Mouse (Mus musculus): ENCODE data around the gene Rars.
A peak's percentile ranks its signal among the peaks of the same experiment; 100 is the strongest.

Gene Rars

GRCm38 (mm10) chr11:35838345-35839338, 4.3 kb upstream of the Rars start:
- DNase-seq (ENCODE audit: low read depth, low spot score), result peak; percentile 95

DNA sequence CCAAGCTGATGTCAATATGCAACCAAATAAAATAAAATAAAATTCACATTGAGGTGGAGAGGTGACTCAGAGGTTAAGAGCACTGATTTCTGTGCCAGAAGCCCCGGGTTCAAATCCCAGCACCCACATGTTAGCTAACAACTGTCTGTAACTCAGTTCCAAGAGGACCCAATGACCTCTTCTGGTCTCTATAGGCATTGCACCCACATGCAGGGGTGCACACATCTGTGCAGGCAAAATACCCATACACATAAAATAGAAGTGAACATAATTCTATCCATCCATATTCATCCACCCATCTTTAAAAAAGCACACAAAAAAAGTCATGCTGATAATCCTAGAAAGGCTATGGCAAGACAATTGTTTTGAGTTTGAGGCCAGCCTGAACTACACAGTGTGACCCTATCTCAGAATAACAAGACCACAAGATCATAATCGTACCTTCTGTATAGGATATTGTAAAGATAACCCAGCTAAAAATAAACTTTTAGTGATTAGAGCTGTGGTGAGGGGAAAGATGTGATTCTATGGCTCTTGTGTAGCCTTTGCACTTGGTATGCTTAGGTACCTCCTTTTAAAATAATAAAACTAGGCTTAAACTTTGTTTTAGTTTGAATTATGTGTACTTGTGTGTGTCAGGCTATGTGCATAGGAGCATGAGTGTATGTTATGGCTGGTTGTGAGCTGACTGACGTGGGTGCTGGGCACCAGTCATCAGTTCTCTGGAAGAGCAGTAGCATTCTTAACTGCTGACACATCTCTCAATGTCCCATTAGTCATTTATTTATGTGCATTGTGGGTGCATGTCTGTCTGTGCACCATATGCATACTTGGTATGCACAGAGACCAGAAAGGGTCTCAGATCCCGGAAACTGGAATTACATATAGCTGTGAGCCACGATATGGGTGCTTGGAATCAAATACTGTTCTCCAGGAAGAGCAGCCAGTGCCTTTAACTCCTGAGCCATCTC, 3.1 kb upstream of the Rars start:
- DNase-seq (ENCODE audit: low read depth, low spot score), result peak; percentile 42

GRCm38 (mm10) chr11:35833270-35833669, 1.0 kb downstream of the Rars start:
- no peak for DNase-seq (ENCODE audit: low read depth, low spot score)

- no peak for DNase-seq (ENCODE audit: low read depth, low spot score)
These were observed 2.2 kb downstream of the Rars start for GRCm38 (mm10) chr11:35832139-35832538.

- DNase-seq (ENCODE audit: low read depth, low spot score), result no peak
These were observed 6.6 kb downstream of the Rars start for GRCm38 (mm10) chr11:35827714-35828113.

- no peak for DNase-seq (ENCODE audit: low read depth, low spot score)
These were observed 18.0 kb downstream of the Rars start for GRCm38 (mm10) chr11:35816316-35816715.

DNA sequence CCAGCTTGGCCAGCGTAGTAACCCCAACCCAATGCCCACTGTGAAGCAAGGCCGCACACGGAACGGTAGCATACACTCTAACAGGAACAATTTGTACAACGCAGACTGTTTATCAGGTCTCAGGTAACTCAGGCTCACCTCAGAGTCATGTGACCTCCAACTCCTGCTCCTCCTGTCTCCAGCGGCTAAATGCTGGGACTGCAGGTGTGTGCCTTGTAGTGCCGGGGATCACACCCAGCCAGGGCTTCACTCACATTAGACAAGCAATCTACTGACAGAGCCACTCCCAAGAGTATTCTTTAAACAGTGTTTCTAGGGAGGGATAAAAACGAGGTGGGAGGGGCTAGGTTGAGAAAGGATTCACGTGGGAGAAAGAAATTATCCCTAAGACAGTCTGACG, 22.8 kb downstream of the Rars start:
- DNase-seq (ENCODE audit: low read depth, low spot score), result no peak

GRCm38 (mm10) chr11:35801332-35801731, 33.0 kb downstream of the Rars start:
- no peak for DNase-seq (ENCODE audit: low read depth, low spot score)

GRCm38 (mm10) chr11:35798874-35799273, 35.4 kb downstream of the Rars start, which contains the start of gene Fbll1:
Gene Fbll1 (minus strand): TSS chr11:35798884.
- no peak for DNase-seq (ENCODE audit: low read depth, low spot score)

DNA sequence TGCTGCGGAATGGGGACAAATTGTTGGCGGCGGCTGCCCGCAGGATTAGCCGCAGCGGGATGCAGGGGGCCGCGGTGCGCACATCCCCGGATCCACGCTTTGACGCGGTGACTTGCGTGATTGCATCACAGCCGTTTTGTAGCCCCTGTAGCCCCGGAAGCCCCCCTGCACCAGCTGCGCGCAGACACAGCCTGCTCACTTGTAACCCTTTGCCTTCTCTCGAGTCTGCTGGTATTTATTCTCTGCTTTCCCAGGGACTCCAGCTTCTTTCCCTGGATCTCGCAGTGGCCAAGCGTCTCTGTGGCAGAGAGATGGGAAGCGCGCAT, 35.8 kb downstream of the Rars start:
- no peak for DNase-seq (ENCODE audit: low read depth, low spot score)

GRCm38 (mm10) chr11:35797751-35798494, 36.4 kb downstream of the Rars start:
- no peak for DNase-seq (ENCODE audit: low read depth, low spot score)

- DNase-seq (ENCODE audit: low read depth, low spot score), result peak; percentile 23
These were observed 41.5 kb downstream of the Rars start for GRCm38 (mm10) chr11:35792800-35793199.

DNA sequence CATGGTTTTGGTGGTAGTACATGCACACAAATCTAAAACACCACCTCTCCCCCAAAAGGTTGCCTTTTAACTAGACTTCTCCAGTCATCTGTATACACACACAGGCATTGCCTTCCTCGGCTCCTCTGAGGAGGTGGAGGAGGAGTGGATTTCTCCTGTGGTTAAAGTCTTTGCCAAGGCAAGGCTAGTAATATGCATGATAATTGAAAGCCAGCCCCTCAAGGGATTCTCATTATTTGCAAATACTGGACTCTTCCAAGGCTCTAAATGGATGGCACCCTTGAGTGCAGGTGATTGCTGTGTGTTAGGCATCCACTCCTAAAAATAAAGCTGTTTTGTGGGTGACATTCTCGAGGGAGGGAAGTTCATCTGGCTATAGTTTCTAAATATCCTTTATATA, 45.9 kb downstream of the Rars start:
- DNase-seq (ENCODE audit: low read depth, low spot score), result no peak

DNA sequence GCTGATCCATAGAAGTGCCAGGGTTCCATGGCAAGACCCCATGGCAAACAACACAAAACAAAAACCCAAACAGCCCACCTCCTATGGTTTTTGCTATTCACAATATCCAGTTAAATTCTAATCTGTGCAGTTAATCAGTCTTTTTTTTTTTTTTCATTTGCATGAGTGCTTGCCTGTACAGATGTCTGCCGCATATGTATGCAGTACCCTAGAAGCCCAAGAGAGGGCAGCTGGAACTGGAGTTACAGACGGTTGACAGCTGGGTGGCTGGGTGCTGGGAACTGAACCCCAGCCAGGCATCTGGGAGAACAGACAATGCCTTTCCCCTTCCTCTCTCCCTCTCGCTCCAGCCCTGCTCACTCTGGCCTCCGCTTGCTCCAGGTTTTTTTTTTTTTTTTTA, 49.8 kb downstream of the Rars start:
- no peak for DNase-seq (ENCODE audit: low read depth, low spot score)

DNA sequence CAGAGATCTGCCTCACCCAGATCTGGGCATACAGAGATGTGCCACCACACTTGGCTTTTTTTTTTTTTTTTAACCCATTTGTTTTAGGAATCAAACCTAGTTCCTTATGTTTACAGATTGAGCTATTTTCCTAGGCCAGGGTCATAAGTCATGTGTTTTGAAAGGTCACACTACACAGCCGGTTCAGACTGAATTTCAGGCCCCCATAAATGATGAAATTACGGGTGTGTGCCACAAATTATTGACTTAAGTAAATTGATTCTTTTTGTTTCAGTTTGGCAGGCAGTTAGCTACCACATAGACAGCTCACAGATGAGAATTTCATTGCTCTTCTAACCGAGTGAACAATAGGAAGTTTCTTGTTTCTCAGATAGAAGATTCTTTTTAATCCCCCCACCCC, 50.3 kb downstream of the Rars start:
- DNase-seq (ENCODE audit: low read depth, low spot score), result no peak

DNA sequence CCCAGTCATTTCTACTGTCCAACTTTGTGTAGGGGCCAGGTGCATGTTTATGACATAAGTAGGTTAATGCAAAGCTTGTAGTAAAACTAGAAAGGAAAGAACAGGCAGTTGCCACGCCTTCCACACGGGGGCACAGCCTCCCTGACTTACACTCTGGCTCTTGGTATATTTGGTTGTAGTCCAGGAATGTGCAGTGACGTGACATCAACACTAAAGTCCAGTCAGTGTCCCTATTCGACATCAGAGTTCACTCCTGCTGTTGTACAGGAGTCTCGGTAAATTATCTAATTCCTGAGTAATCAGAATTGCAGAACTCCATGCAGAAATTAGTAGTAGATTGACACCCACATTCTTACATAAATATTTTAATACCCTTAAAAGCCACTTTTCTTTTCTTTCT, 51.3 kb downstream of the Rars start:
- no peak for DNase-seq (ENCODE audit: low read depth, low spot score)

DNA sequence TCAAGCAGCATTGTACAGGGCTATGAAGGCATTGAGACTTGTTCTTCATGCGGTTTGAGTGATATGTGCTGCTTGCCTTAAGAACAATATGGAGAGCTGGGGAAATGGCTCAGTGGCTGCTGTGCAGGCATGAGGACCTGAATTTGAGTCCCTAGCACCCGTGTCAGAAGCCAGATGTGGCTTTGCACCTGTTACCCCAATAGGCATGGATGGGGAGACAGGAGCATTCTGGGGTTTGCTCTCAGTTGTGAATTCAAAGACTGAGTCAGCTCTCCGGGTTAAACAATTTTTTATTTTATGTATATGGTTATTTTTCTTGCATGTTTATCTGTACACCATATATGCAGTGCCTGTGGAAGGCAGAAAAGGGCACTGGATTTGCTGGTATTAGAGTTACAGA, 51.9 kb downstream of the Rars start:
- no peak for DNase-seq (ENCODE audit: low read depth, low spot score)

DNA sequence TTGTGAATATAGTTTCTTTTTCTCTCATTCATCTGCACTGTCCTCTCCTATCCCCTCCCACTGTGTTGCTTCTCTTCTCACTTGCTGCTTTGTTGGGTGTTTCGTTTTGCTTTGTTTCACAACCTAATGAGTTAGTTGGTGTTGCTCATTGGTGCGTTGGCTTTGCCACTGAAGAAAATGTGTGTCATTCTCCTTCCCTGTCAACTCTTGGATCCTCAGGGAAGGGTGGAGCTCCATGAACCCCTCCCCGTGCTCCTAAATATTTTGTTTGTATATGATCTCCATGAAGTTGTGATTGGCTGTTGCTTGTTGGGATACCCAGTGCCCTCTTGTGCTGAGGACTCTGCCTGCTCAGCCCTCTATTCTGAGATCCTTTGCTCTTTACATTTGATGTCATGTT, 54.0 kb downstream of the Rars start:
- no peak for DNase-seq (ENCODE audit: low read depth, low spot score)

DNA sequence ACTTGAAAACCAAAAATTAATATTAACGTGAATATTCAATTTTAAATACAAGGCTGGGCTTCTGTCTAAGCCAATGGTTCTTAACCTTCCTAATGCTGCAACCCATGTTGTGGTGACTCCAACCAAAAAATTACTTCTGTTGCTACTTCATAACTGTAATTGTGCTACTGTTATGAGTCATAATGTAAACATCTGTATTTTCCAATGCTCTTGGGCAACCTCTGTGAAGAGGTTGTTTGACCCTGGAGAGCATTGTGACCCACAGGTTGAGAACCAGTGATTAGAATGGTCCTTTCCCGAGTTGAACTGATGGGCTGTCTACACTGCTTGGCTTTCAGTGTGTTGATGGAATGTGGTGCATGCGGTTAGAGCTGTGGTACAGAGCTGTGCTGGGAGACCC, 57.9 kb downstream of the Rars start:
- no peak for DNase-seq (ENCODE audit: low read depth, low spot score)

DNA sequence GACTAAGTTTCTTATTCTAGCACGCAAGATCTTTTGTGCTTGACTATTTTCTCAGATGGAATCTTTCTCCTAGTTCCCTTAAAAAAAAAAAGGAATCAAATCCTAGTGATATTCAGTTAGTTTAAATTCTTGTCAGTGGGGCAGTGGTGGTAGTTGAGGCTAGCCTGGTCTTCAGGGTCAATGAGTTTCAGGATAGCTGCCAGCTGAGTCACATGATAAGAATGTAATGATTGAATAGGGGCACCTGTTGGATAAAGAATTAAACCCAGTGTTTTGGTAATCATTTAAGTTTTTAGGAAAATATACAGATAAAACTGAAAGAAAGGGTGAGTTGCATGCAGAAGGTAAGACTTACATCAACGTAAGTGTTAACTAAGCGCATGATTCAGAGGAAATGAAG, 58.7 kb downstream of the Rars start:
- no peak for DNase-seq (ENCODE audit: low read depth, low spot score)

DNA sequence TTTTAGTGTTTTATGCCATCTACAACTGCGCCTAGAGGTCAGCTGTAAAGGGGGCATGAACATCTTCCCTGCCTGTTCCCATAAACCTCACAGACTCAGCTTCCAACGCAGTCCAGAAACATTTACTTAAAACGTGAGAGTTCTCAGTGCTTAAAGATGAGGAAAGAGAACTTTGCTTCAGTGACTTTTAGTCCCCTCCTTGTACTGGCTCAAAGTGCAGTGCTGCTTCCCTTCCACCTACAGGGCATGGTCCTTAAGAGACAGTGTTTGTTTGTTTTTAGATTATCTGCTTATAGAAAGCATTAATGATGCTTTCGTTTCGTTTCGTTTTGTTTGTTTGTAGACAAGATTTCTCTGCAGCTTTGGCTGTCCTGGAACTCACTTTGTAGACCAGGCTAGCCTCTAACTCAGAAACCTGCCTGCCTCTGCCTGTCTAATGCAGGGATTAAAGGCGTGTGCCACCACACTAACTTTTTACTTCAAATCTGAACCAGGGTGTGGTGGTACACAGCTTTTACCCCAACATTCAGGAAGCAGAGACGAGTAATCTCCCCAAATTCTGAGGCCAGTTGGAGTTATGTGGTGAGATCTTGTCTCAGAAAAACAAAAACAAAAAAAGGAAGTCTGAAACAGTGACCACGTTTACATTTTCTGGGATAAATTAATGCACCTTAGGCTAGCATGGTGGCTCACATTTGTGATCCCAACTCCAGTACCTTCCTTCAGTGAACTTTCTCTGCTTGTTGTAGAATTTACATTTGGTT, 63.4 kb downstream of the Rars start:
- DNase-seq (ENCODE audit: low read depth, low spot score), result peak; percentile 44

All from A20 (cell line).